Mouse (Mus musculus): ENCODE measurements around the gene Tspo.

- no peak for TF ChIP-seq MAFK (IDR thresholded peaks at IDR 0.05; ENCODE audit: insufficient replicate concordance, low read length)
- no peak for TF ChIP-seq CTCF (conservative IDR thresholded peaks at IDR 0.05 in 1 of 2, IDR thresholded peaks at IDR 0.05 in 1 of 2; ENCODE audit: low read depth in 2 of 2, low read length in 2 of 2)
- no peak for TF ChIP-seq EP300 (IDR thresholded peaks at IDR 0.05; ENCODE audit: low read length)
- TF ChIP-seq ETS1 (conservative IDR thresholded peaks at IDR 0.05; ENCODE audit: low read depth, low read length) = no peak
- no peak for TF ChIP-seq POLR2AphosphoS2 (IDR thresholded peaks at IDR 0.05; ENCODE audit: low read depth, low read length)
- TF ChIP-seq POLR2A (IDR thresholded peaks at IDR 0.05; ENCODE audit: low read depth, low read length) = no peak
- no peak for TF ChIP-seq HCFC1 (IDR thresholded peaks at IDR 0.05; ENCODE audit: low read depth, low read length)
- no peak for TF ChIP-seq JUND (conservative IDR thresholded peaks at IDR 0.05; ENCODE audit: low read depth, low read length)
- no peak for TF ChIP-seq NELFE (IDR thresholded peaks at IDR 0.05; ENCODE audit: low read depth, low read length)
- no peak for TF ChIP-seq ZC3H11A (IDR thresholded peaks at IDR 0.05; ENCODE audit: low read depth, low read length)
- TF ChIP-seq ZNF384 (IDR thresholded peaks at IDR 0.05; ENCODE audit: low read depth, low read length) = no peak
Observed at GRCm38 (mm10) chr15:83572132-83572531, 8.7 kb downstream of the Tspo start.
